Mouse (Mus musculus) MEL (cell line): Measurements from ENCODE around the gene Trmt5.

Experiments used
- CHD1 ChIP-seq: IDR thresholded peaks from 2 replicates; pipeline ENCODE4 v1.6.1; 2012; ENCODE audit warnings: low read depth, mild to moderate bottlenecking, inconsistent platforms, low read length, improper control_type of control experiment
- CTCF ChIP-seq, 3 experiments: IDR thresholded peaks in 2 of 3; conservative IDR thresholded peaks in 1 of 3; 2 replicates each; pipeline ENCODE4 v1.5.1; 2011 to 2012; ENCODE audit warnings: low read length in 3 of 3, low read depth in 2 of 3, mild to moderate bottlenecking in 2 of 3, improper control_type of control experiment in 1 of 3, inconsistent platforms in 1 of 3, mixed read lengths in 1 of 3, moderate library complexity in 1 of 3; ENCODE audit not compliant: control insufficient read depth in 1 of 3, insufficient read depth in 1 of 3, poor library complexity in 1 of 3, severe bottlenecking in 1 of 3
- EP300 ChIP-seq, 2 experiments: IDR thresholded peaks; 2 replicates each; pipeline ENCODE4 v1.6.1; 2011; ENCODE audit warnings: improper control_type of control experiment in 2 of 2, low read length in 2 of 2, low read depth in 1 of 2, mild to moderate bottlenecking in 1 of 2
- ETS1 ChIP-seq: IDR thresholded peaks from 2 replicates; pipeline ENCODE4 v1.6.1; 2012; ENCODE audit warnings: low read depth, mild to moderate bottlenecking, inconsistent platforms, low read length, improper control_type of control experiment, moderate library complexity
- JUND ChIP-seq: IDR thresholded peaks from 2 replicates; pipeline ENCODE4 v1.6.1; 2011; ENCODE audit warnings: low read depth, mild to moderate bottlenecking, improper control_type of control experiment, low read length
- KAT2A ChIP-seq: conservative IDR thresholded peaks from 2 replicates; pipeline ENCODE4 v1.6.1; 2012; ENCODE audit warnings: low read depth, low read length, improper control_type of control experiment, inconsistent platforms
- MXI1 ChIP-seq: IDR thresholded peaks from 2 replicates; pipeline ENCODE4 v1.6.1; 2011; ENCODE audit warnings: mild to moderate bottlenecking, low read depth, low read length, improper control_type of control experiment
- MYB ChIP-seq: IDR thresholded peaks from 2 replicates; pipeline ENCODE4 v1.6.1; 2011; ENCODE audit warnings: mild to moderate bottlenecking, low read depth, low read length, improper control_type of control experiment
- MYC ChIP-seq: IDR thresholded peaks from 2 replicates; pipeline ENCODE4 v1.6.1; 2011; ENCODE audit warnings: low read depth, mild to moderate bottlenecking, low read length, improper control_type of control experiment, moderate library complexity
- NRF1 ChIP-seq: IDR thresholded peaks from 2 replicates; pipeline ENCODE4 v1.6.1; 2014; ENCODE audit warnings: low read depth, mild to moderate bottlenecking, inconsistent platforms, low read length, improper control_type of control experiment, moderate library complexity; ENCODE audit not compliant: poor library complexity, insufficient read depth, severe bottlenecking
- POLR2A ChIP-seq, 2 experiments: IDR thresholded peaks; 2 replicates each; pipeline ENCODE4 v1.6.1; 2011 to 2012; ENCODE audit warnings: low read length in 2 of 2, mild to moderate bottlenecking in 2 of 2, control low read depth in 1 of 2, improper control_type of control experiment in 1 of 2, low read depth in 1 of 2, moderate library complexity in 1 of 2; ENCODE audit not compliant: control insufficient read depth in 1 of 2, insufficient read depth in 1 of 2, poor library complexity in 1 of 2
- RAD21 ChIP-seq: IDR thresholded peaks from 2 replicates; pipeline ENCODE4 v1.6.1; 2011; ENCODE audit warnings: mild to moderate bottlenecking, low read depth, low read length, improper control_type of control experiment
- TAL1 ChIP-seq: IDR thresholded peaks from 2 replicates; pipeline ENCODE4 v1.6.1; 2012; ENCODE audit warnings: mild to moderate bottlenecking, inconsistent platforms, low read length, moderate library complexity, mixed read lengths
- UBTF ChIP-seq: IDR thresholded peaks from 2 replicates; pipeline ENCODE4 v1.6.1; 2012; ENCODE audit warnings: low read depth, mild to moderate bottlenecking, inconsistent platforms, low read length, improper control_type of control experiment, moderate library complexity, borderline replicate concordance; ENCODE audit not compliant: insufficient read depth

GRCm38 (mm10) chr12:73269531-73269930 is 17.0 kb downstream of the Trmt5 start:
- TF ChIP-seq MXI1 (no peak), CTCF (IDR thresholded peaks at IDR 0.05 in 2 of 3, conservative IDR thresholded peaks at IDR 0.05 in 1 of 3; ENCODE audit: control insufficient read depth in 1 of 3, insufficient read depth in 1 of 3, low read depth in 2 of 3, low read length in 3 of 3, poor library complexity in 1 of 3, severe bottlenecking in 1 of 3) (no peak), ETS1 (no peak), POLR2A (IDR thresholded peaks at IDR 0.05; ENCODE audit: control insufficient read depth in 1 of 2, insufficient read depth in 1 of 2, low read depth in 1 of 2, low read length in 2 of 2, poor library complexity in 1 of 2) (no peak), UBTF (no peak), RAD21 (no peak), CHD1 (no peak), MYB (no peak), TAL1 (no peak), JUND (no peak), NRF1 (no peak), MYC (no peak), KAT2A (no peak), EP300 (IDR thresholded peaks at IDR 0.05; ENCODE audit: low read depth in 1 of 2, low read length in 2 of 2) (no peak)
